Mouse (Mus musculus): ENCODE measurements around the gene Atxn10.
"Not testable (repeated sequence)": the region's sequence is repeated elsewhere in the genome, so short reads cannot be mapped to it uniquely, and the experiment has no call there.

Atxn10 gene

DNA sequence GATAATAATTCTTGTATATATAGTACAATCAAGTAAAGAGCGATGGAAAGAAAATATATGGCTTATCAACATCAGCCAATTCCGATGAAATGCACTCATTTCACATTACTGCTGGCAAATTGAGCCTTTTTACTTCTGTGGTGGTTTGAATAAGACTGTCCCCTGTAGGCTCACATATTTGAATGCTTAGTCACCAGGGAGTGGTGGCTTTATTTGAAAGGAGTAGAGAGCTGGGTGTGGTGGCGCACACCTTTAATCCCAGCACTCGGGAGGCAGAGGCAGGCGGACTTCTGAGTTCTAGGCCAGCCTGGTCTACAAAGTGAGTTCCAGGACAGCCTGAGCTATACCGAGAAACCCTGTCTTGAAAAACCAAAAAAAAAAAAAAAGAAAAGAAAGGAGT is 2.5 kb upstream of the Atxn10 start:
- DNase-seq (ENCODE audit: low read depth, low spot score) = not testable (repeated sequence)

DNA sequence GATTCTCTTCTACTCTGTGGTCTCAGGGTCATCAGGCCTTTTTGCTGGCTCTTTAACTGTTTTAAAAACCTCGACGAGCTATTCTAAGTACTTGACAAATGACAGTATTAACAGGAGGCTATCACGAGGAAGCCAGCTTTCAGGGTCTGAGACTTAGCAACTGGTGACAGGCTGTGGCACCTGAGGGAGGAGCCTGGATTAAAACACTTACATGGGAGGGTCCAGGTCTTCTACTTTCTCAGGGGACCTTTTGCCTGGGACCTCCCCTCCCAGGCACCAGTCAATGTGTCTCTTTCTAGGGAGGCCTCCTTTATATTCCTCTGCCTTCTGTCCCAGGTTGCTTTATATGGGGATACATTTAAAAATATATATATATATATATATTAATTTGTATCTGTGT is 1.8 kb upstream of the Atxn10 start:
- DNase-seq (ENCODE audit: low read depth, low spot score) = no peak

DNA sequence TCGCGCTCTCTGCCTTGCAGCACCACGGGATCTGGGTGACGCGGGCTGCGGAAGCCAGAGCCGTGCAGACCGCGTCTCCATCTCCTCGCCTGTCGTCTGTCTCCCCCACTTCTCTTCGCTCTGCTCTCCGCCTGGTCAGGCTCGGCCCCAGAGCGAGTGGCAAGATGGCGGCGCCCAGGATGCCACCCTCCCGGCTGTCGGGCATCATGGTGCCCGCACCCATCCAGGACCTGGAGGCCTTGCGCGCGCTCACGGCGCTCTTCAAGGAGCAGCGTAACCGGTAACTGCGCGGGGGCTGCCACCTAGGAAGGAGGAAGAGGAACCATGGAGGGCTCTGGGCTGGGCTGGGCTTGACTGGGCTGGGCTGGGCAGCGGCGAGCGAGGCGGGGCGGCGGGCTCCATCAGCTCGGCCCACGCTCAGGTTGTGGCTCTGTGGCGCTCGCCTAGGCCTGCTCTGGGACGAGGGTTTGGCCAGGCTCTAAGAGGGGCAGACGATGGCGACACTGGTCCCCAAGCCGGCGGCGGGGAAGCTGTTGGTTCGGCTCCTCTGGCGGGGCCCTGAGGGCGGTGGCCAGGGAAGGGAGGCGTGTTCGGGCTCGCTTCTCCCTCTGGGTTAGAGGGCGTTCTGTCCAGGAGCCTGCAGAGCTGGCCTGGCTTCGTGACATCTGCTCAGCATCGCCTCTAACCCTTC is 401 bp downstream of the Atxn10 start:
- DNase-seq (ENCODE audit: low read depth, low spot score) = peak; percentile 94

DNA sequence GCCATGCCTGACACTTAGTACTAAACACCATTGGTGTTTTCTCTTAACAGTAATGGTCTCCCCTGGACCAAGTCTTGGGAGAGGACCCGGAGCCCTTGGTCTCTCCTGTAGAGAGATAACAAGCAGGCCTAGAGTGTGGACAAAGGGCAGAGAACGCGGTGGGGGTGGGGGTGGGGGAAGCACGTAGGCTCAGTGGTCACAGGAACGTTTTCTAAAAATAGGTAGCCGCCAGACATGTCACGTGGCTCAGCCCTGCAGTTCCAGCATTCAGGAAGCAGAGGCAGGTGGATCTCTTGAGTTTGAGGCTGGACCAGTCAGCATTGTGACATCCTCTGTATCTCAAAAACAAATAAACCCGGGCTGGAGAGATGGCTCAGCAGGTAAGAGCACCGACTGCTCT is 1.2 kb downstream of the Atxn10 start:
- DNase-seq (ENCODE audit: low read depth, low spot score) = peak; percentile 48

DNA sequence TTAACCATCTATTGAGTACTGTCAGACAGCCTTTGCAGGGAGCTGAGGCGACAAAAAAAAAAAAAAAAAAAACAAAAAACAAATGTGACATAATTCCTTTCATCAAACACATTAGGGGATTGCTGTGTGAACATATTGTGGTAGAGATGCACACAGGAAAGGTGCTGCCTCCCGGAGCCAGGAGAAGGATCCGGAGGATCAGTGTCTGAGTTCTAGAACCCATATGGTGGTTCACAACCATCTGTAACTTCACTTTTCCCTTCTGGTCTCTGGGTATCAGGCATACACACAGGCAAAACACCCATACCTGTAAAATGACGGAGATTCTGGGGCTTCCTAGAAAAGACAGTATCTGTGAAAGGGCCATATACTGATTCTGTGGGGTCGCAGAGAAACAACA is 1.9 kb downstream of the Atxn10 start:
- peak; percentile 73 for DNase-seq (ENCODE audit: low read depth, low spot score)

DNA sequence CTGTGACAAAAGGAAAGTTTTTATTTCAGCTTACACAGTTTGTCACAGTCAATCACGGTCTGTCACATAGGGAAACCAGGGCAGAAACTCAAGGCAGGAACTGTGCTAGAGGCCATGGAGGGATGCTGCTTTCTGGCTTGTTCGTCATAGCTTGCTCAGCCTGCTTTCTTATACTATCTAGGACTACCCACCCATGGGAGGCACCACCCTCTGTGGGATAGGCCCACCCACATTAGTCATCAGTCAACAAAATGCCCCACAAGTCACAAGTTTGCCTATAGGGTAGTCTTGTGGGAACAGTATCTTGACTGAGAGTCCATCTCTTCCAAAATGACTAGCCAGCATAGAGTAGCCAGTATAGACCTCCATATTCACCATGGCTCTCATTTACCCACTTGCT is 6.2 kb downstream of the Atxn10 start:
- no peak for DNase-seq (ENCODE audit: low read depth, low spot score)

DNA sequence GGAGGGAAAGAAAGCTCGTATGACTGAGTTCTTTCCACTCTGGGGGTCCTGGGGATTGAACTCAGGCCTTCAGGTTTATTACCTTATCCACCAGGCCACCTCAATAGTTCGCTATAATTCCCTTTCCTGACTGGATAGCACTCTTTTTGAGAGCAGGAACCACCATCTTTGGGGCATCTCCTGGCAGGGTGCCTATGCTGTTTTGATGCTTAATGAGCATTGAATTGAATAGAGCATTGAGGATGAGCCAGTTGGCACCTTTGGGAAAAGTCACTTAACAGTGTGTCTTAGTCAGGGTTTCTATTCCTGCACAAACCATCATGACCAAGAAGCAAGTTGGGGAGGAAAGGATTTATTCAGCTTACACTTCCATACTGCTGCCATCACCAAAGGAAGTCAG is 8.6 kb downstream of the Atxn10 start:
- DNase-seq (ENCODE audit: low read depth, low spot score) = peak; percentile 55

DNA sequence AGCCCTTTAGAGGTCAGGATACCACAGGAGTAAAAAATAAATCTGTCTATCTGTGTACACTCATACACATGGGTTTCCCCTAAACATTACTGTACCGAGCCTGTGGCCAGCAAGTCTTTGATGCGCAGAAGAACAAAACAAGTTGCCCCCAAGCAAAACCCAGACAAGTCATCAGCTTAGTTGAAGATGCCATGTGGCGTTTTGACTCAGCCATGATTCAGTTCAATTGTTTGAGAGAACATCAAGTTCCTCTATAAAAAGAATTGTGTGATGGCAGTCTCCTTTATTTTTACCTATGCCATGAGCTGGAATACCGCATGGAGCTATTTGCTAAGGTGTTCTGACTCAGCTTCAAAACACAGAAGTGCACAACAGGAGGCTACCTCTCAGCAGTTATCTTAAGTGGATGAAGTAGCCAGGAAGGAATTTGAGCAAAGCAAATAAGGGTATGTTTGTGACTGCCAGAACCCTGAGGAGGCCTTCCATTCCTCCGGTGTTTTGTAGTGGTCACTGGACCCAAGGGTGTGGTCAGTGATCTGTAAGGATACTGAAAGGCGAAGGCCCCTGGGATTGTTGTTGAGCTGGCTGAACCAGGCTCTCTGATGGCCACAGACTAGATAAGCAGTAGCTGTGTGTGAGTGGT is 11.1 kb downstream of the Atxn10 start:
- DNase-seq (ENCODE audit: low read depth, low spot score) = peak; percentile 80

DNA sequence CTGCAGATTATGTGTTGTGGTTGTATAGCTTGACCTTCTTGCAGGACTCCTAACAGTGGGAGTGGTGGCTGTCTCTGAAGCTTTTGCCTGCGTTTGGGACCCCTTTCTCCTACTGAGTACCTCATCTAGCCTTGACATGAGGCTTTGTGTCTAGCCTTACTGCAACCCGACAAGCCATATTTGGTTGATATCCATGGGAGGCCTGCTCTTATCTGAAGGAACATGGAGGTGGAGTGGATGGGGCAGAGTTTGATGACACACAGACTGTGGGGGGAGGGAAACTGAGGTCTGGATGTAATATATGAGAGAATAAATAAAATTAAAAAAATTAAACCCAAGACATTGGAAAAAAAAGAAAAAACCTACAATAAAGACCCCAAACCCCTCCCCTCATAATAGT is 14.1 kb downstream of the Atxn10 start:
- no peak for DNase-seq (ENCODE audit: low read depth, low spot score)

DNA sequence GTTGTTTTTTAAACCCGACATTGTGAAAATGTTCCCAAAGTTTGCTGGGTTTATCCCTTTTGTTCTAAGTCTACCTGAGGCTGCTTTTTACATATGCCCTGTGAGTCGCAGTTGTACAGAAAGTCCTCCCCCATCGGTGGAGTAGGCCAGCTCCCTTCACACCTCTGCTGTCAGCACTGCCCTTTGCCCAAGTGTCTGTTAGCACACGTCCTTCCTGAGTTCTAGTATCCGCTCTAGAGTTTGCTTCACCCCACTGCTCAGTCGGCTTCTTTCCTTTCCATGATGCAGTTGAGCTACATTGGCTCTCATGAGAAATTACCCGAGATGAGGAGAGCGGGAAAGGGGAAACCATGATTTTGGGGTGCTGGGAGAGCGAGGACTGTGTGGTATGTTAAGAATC is 18.0 kb downstream of the Atxn10 start:
- DNase-seq (ENCODE audit: low read depth, low spot score) = no peak

DNA sequence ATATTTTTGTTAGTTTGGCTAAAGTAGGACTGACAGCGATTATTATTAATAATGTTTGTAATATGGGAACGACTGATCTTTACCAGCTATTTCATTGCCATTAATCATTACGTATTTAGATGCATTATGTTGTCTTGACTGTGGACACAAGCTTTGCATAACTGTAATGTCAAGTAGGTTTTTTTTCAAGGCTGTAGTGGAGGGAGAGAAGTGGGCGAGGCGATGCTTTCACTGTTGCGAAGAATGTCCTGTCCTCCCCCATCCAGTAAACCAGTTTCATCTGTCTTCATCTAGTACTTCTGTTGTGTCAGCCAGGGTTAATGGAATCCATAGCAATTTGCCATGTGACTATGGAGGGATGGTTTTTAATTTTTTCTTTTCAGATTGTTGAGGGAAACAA is 20.1 kb downstream of the Atxn10 start:
- no peak for DNase-seq (ENCODE audit: low read depth, low spot score)

DNA sequence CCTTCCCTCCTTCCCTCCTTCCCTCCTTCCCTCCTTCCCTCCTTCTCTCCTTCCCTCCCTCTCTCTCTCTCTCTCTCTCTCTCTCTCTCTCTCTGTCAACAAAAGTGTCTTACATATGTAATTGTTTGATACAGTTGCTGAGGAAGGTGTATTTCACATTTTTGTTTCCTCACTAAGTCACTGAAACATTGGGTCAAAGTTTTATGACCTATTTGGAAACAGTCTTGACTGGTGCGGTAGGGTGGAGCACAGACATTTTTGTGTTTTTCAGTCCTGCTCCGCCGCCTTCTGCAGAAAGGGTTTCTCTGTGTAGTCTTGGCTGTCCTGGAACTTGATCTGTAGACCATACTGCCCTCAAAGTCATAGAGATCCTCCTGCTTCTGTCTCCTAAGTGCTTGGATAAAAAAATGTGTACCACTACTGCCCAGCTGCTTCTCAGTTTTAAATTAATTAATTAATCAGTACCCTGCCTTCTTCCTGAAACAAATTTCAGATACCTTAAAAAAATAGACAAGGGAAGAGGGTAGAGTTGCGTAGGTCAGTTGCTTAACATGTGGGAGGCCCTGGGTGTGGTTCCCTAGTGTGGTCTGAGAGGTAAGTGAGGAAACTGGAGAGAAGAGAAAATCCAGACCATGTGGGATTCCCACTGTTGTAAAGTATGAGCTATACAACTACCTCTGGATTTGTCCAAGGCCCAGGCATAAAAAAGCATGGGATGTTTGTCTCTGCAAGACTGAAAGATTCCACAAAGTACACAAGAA is 21.6 kb downstream of the Atxn10 start:
- DNase-seq (ENCODE audit: low read depth, low spot score) = no peak

DNA sequence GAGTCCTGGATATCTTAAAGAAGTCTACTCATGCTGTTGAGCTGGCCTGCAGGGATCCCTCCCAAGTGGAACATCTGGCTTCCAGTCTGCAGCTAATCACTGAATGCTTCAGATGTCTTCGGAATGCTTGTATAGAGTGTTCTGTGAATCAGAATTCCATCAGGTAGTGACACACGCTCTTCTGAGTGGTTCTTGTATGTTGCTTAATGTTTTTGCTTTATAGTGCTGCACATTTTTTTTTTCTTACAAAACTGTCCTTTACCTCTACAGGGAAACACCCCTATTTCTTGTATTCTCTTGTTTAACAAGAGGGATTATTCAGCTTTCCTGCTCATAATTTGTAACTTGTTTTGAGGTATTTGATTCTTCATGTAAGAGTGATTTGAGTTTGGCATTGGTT is 23.4 kb downstream of the Atxn10 start:
- DNase-seq (ENCODE audit: low read depth, low spot score) = no peak

DNA sequence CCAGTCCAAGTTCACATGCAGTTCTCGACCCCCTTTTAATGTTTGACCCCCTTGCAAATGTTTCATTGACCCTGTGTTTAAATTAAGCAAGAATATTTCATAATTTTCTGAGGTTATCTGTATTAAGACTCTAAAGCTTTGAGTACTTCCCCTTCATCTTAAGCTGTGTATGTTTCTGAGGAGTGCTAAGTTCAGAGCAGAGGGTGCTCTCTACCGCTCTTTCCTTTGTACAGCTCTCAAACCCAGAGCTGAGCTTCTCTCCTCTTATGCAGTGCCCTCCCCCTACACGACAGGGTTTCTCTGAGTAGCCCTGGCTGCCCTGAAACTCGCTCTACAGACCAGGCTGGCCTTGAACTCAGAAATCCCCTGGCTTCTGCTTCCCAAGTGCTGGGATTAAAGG is 23.9 kb downstream of the Atxn10 start:
- no peak for DNase-seq (ENCODE audit: low read depth, low spot score)

DNA sequence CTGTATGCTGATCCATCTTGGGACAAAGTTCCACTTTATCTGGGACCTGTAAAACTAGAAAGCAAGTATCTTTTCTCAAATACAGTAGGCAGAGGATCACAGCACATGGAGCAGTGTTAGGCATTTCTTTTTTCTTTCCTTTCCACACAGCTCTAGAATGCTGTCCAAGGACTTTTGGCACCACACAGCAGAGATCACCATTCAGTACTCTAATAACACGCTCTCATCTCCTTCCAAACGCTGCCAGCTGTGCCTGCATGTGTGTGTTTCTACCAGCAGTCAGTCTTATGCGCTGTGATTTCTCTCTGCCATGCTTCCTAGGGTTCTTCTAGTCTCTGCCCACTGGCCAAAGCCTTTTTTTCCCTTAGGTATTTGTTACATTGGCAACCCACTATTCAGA is 28.3 kb downstream of the Atxn10 start:
- DNase-seq (ENCODE audit: low read depth, low spot score) = peak; percentile 27

DNA sequence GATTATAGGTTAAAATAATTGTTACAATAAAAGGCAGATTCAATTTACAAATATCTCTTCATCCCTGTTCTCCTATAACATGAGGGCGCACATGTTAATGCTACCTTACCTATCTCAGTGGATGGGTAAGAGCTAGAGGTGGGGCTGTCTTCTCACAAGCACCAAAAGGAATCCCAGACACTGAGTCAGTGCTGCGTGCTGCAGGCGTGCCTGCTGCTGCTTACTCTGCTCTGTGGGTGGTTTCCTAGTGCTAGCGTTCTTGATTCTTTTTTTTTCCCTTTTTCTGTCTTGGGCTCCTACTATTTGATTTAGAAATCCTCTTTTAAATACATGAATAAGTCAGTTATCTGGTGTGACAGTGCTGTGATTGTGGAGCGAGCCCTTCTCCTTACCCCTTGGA is 30.9 kb downstream of the Atxn10 start:
- DNase-seq (ENCODE audit: low read depth, low spot score) = peak; percentile 82

DNA sequence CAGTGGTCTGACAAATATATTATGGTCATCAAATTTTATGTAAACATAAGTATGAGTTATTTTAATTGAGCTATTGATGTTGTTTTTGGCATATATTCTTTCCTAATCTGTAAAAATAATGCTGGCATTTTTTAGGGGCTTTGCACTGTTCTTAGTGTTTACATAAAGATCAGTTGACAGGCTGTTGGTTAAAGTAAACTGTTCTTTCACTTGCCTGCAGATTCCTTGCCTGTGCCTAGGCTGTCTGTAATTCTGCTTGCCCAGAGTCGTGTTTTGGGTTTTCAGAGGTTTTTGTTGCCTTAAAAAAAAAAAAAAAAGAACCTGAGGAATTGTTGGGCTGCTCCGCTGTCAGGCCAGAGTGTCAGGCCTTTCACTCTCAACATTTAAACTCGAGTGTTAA is 33.7 kb downstream of the Atxn10 start:
- no peak for DNase-seq (ENCODE audit: low read depth, low spot score)

DNA sequence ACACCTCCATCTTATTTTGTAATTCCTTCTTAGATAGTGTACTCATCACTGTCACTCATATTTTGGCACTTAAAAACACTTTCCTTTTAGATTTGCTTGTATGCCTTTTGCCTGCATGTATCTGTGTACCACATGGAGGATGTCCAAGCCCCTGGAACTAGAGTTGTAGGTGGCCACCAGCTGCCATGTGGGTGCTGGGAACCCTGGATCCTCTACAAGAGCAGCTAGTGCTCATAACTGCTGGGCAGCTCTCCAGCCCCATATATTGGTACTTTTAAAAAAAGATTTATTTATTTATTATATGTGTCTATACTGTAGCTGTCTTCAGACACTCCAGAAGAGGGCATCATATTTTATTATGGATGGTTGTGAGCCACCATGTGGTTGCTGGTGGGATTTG is 37.1 kb downstream of the Atxn10 start:
- DNase-seq (ENCODE audit: low read depth, low spot score) = peak; percentile 80

DNA sequence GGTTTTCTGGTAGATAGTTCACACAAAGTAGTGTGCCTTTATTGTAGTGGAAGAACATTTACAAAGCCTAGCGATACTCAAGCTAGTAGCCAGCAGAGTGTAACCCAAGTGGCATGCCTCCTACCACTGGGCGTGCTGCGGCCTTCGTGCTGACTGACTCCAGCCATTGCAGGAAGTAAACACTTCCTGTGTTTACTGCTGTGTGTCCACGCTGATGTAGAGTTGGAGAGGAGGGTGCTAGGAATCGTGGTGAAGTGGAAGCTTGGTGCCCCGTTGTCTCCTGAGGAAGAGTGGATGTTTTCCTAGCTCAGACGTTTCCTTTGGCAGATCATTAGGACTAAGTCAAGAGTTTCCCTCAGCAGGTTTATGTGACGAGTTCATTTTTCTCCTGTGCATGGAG is 47.4 kb downstream of the Atxn10 start:
- no peak for DNase-seq (ENCODE audit: low read depth, low spot score)

DNA sequence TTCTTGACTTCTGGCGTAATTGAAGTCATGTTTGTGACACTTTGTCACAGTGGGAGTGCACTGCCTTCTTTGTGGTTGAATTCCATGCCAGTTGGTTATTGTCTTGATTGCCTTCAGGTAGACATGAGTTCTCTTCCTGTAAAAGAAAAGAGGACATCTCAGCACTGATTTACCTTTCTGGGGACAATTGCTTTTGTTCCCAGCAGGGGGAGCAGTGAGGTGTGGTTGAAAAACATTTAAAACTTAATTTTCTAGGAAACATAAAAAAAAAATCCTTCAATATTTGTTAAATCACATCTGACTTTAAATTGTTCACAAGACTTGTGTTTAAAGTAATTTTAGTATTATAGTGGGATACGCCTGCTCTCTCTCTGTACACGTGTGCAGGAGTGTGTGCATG is 52.7 kb downstream of the Atxn10 start:
- DNase-seq (ENCODE audit: low read depth, low spot score) = no peak

DNA sequence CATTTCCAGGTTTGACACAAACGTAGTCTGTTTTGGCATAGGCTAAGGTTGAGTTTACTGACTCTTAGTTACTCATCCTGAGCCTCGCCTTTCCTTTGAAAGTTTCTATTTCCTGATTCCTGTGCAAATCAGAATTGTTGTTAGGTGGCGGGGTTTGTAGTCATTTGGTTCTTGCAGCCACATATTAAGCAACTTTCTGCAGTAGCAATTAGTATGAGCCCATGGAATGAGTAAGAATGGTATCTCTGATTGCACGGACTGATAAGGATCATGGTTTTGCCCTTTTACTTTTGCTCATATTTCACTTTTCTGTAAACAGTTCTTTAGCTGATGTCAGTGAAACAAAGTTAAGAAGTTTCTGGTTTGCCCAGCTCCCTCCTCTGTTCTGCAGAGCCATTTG is 53.9 kb downstream of the Atxn10 start:
- DNase-seq (ENCODE audit: low read depth, low spot score) = no peak

DNA sequence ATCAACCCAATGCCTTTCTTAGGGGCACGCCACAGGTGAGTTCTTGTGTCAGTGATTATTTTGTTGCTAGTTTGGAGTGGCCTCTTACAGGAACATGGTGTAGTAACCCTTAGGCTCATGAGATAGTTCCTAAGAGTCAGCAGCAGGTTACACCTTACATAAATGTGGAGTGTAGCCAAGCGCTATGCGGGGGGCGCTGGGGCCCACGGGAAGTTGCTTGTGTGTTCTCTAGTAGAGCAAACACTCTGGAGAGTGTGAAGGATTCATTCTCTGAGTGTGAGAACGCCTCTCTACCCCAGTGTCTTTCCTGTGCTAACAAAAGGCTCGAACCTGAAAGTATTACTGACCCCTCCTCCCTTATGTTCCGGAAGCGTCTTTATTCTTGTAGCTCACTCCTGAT is 59.3 kb downstream of the Atxn10 start:
- no peak for DNase-seq (ENCODE audit: low read depth, low spot score)

DNA sequence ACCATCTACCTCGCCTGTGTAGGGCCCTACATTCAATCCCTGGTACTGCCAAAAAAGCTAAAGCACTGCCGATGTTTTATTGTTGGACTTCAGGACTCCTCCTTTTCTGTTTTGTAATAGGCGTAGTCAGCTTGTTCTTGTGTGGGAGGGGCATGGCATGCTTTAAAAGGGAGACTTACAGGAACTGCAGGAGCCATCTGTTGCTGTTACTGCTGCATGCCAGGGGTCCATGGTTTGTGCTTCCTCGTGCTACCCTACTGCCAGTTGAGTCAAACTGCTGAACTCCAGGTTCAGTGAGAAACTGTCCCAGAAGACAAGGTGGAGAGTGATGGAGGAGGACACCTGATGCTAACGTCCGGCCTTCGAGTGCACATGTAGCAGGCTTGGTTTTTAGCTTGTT is 65.9 kb downstream of the Atxn10 start:
- peak; percentile 73 for DNase-seq (ENCODE audit: low read depth, low spot score)

Data from brain, adult 2 months (tissue).